Mouse (Mus musculus): ENCODE results near the gene Def8. TPM values are rescaled to one million over a fixed set of nuclear protein-coding genes. Genes with fewer than 3 reads are reported as not detected.
"Not testable (repeated sequence)": the region's sequence is repeated elsewhere in the genome, so short reads cannot be mapped to it uniquely, and the experiment has no call there.

The Def8 gene
- polyA plus RNA-seq, 1 experiment from 2014 or later: 40.1 TPM

DNA sequence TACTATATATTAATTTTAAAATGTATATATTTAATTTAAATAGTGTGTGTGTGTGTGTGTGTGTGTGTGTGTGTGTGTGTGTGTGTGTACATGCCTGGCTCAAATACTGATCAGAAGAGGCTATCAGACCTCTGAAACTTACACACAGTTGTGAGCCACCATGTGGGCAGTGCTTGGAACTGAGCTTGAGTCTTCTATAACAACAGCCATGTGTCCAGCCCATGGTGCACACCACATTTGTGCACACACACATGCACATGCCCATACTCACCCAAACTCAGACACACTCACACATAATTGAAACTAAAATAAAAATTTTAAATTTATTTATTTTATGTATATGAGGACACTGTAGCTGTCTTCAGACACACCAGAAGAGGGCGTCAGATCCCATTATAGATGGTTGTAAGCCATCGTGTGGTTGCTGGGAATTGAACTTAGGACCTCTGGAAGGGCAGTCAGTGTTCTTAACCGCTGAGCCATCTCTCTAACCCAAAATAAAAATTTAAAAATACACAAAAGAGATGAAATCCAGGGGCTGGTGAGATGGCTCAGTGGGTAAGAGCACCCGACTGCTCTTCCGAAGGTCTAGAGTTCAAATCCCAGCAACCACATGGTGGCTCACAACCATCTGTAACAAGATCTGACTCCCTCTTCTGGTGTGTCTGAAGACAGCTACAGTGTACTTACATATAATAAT is 8.2 kb upstream of the Def8 start:
- not testable (repeated sequence) for H3K27ac ChIP-seq; ATAC-seq (ENCODE audit: low FRiP score); H3K9me3 ChIP-seq (replicated peaks); H3K9ac ChIP-seq
- Histone ChIP-seq H3K4me1 (peaks cover 26% of the 10 kb centered on the region), H3K4me2 (replicated peaks) (peak overlapping the region; percentile 87), H3K4me3 (peak overlapping the region; percentile 61), H3K36me3 (peaks cover 31% of the 10 kb centered on the region), H3K27me3 (peaks cover 15% of the 10 kb centered on the region)
- WGBS: 82% methylated on average over 5 of the region's 5 CpGs

DNA sequence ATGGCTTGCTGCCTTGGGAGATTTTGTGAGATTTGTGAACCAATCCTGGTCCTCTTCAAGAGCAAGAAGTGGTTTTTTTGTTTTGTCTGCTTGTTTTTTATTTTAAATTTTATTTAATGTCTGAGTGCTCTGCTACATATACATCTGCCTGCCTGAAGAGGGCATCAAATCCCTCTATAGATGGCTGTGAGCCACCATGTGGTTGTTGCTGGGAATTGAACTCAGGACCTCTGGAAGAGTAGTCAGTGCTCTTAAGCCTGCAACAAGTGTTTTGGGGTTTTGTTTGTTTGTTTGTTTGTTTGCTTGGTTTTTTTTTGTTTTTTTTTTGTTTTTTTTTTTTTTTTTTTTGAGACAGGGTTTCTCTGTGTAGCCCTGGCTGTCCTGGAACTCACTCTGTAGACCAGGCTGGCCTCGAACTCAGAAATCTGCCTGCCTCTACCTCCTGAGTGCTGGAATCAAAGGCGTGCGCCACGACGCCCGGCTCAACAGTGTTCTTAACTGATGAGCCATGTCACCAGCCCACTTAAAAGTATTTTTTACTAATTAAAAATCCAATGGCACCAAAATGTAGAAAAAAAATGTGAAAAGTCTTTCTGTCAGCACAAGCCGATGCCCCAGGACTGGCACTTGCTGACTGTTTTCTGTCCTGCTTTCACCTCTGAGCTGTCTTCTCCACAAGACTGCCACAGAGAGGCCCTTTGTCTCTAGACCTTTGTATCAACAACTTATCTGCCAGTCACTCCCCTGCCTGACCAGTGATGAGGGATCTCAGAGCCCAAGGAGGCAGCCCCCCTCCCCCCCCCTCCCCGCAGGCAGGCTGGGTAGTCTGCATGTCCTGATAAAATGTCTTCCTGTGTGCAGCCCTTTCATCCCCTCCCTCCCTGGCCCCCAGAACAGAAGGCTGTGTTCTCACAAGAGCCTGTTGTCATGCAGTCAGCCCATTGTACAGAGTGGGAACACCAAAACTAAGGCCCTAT is 7.1 kb upstream of the Def8 start:
- no peak for ATAC-seq (ENCODE audit: low FRiP score)
- Histone ChIP-seq H3K27ac (peak overlapping the region; percentile 40; the same call in 1 of the 2 replicates), H3K4me1 (peaks cover 21% of the 10 kb centered on the region), H3K9ac (no peak overlapping the region), H3K27me3 (peaks cover 12% of the 10 kb centered on the region), H3K4me2 (replicated peaks) (peak overlapping the region; percentile 87), H3K9me3 (replicated peaks) (no peaks in the 10 kb centered on the region), H3K4me3 (peak overlapping the region; percentile 11; the same call in 1 of the 2 replicates), H3K36me3 (peaks cover 42% of the 10 kb centered on the region)
- 87% methylated on average over 8 of the region's 8 CpGs for WGBS

DNA sequence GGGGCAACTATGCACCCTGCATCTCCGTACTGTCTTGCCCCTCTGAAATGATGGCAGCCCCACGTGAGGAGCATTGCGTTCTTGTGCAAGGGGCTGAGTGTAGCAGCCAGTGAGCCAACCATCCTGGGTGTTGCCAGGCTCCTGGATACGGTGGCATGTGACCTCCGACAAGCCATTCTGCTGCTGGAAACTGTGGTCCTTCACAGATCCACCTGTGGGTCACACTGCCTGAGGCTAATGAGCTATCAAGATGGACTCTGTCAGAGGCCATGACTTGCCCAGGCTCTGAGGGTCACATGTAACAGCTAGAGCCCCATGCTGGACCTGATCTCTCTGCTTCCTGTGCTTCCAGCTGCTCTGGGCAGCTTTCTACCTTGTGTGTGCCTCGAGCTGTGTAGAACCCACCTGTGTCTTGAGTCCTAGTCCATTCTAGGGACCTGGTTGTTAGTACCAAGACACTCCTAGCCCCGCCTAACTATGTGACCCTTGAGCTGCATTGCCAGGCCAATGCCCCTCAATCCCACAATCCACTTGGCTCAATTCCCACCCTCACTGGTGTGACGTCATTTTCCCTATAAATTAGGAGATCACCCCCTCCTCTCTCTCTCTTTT is 6.3 kb upstream of the Def8 start:
- H3K36me3 ChIP-seq: peaks cover 47% of the 10 kb centered on the region

DNA sequence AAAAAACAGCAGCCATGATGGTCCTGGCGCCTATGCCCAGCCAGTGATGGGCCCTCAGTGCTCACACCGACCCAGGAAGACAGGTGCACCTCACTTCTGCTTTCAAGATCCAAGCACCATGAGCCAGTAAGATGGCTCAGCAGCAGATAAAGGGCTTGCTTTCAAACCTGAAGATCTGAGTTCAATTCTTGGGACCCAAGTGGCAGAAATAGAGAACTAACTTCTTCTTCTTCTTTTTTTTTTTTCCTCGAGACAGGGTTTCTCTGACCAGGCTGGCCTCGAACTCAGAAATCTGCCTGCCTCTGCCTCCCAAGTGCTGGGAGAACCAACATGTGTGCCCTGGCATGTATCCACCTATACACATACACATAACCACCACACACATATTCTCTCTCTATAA is 3.6 kb upstream of the Def8 start:
- Histone ChIP-seq H3K27ac (no peak overlapping the region), H3K27me3 (no peaks in the 10 kb centered on the region), H3K4me2 (replicated peaks) (no peak overlapping the region), H3K9ac (no peak overlapping the region), H3K4me1 (peaks cover 16% of the 10 kb centered on the region), H3K4me3 (no peak overlapping the region), H3K36me3 (peaks cover 47% of the 10 kb centered on the region), H3K9me3 (replicated peaks) (no peaks in the 10 kb centered on the region)
- 86% methylated on average over 4 of the region's 4 CpGs for WGBS
- no peak for ATAC-seq (ENCODE audit: low FRiP score)

More for the DNA sequence above, 6.3 kb upstream of the Def8 start:
- H3K9ac ChIP-seq: no peak overlapping the region
- H3K9me3 ChIP-seq (replicated peaks): no peaks in the 10 kb centered on the region
- peak overlapping the region; percentile 40; the same call in 1 of the 2 replicates for H3K27ac ChIP-seq
- peak overlapping the region; percentile 87 for H3K4me2 ChIP-seq (replicated peaks)
- H3K4me3 ChIP-seq: peak overlapping the region; percentile 11; the same call in 1 of the 2 replicates
- H3K27me3 ChIP-seq: peaks cover 4% of the 10 kb centered on the region
- ATAC-seq (ENCODE audit: low FRiP score): no peak
- peaks cover 21% of the 10 kb centered on the region for H3K4me1 ChIP-seq
- WGBS: 80% methylated on average over 8 of the region's 8 CpGs

DNA sequence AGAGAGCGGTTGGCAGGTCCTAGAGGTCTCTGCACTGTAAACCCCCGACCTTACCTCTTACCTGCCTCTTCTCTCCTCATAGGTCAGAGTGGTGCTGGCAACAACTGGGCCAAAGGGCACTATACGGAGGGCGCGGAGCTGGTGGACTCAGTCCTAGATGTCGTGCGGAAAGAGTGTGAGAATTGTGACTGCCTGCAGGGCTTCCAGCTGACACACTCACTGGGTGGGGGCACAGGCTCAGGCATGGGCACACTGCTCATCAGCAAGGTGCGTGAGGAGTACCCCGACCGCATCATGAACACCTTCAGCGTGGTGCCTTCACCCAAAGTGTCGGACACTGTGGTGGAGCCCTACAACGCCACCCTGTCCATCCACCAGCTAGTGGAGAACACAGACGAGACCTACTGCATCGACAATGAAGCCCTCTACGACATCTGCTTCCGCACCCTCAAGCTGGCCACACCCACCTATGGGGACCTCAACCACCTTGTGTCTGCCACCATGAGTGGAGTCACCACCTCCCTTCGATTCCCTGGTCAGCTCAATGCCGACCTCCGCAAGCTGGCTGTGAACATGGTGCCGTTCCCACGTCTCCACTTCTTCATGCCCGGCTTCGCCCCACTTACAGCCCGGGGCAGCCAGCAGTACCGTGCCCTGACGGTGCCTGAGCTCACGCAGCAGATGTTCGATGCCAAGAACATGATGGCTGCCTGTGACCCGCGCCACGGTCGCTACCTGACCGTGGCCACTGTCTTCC is 2.6 kb upstream of the Def8 start:
- H3K4me1 ChIP-seq: peaks cover 16% of the 10 kb centered on the region
- H3K9ac ChIP-seq: no peak overlapping the region
- H3K36me3 ChIP-seq: peaks cover 47% of the 10 kb centered on the region
- no peak overlapping the region for H3K4me3 ChIP-seq
- 92% methylated on average over 34 of the region's 34 CpGs for WGBS
- no peak overlapping the region for H3K27ac ChIP-seq
- no peaks in the 10 kb centered on the region for H3K9me3 ChIP-seq (replicated peaks)
- no peak overlapping the region for H3K4me2 ChIP-seq (replicated peaks)
- no peaks in the 10 kb centered on the region for H3K27me3 ChIP-seq
- ATAC-seq (ENCODE audit: low FRiP score): peak; percentile 25; the same call in 1 of the 2 replicates

DNA sequence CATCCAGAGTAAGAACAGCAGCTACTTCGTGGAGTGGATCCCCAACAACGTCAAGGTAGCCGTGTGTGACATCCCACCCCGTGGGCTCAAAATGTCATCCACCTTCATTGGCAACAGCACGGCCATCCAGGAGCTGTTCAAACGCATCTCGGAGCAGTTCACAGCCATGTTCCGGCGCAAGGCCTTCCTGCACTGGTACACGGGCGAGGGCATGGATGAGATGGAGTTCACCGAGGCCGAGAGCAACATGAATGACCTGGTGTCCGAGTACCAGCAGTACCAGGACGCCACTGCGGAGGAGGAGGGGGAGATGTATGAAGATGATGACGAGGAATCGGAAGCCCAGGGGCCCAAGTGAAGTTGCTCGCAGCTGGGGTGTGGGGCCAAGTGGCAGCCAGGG is 2.0 kb upstream of the Def8 start:
- no peaks in the 10 kb centered on the region for H3K27me3 ChIP-seq
- 91% methylated on average over 19 of the region's 19 CpGs for WGBS
- no peak overlapping the region for H3K4me3 ChIP-seq
- H3K36me3 ChIP-seq: peaks cover 47% of the 10 kb centered on the region
- H3K4me1 ChIP-seq: peaks cover 16% of the 10 kb centered on the region
- no peak overlapping the region for H3K9ac ChIP-seq
- peaks cover 2% of the 10 kb centered on the region; the same call in 1 of the 2 replicates for H3K9me3 ChIP-seq (replicated peaks)
- no peak for ATAC-seq (ENCODE audit: low FRiP score)
- no peak overlapping the region for H3K4me2 ChIP-seq (replicated peaks)
- H3K27ac ChIP-seq: no peak overlapping the region

DNA sequence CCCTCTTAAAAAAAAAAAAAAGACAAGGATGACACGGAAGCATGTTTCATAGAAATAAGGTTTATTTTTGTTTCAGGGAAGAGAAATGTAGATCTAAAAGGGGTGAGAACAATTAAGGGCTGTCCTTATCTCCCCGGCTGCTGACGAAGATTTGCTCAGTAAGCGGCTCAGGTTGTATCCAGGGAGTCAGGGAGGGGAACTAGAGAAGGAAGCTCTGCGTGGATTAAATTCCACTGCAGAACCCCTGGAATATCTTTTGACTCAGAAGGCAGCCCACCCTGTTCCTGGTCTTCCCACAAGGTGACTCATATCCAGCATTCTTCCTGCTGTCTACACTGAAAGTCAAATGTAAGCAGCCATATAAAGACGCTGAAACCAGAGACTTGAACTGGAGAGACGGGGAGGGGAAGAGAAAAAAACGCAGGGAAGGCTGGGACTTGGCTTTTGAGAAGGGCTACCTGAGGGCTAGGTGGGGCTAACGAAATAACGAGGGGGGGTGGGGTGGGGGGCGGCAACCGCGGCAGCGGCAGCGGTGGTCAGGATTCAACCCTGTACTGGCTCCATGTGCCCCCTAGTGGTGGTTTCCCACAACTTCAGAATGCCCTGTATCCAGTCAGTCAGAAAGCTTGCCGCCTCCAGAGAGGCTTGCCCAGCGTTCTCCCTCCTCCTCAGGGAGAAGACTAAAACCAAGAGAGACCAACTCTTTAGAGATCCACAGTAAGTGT is 1.1 kb upstream of the Def8 start:
- Histone ChIP-seq H3K36me3 (peaks cover 44% of the 10 kb centered on the region), H3K4me1 (peaks cover 8% of the 10 kb centered on the region), H3K27ac (no peak overlapping the region), H3K9me3 (replicated peaks) (peaks cover 11% of the 10 kb centered on the region), H3K9ac (no peak overlapping the region), H3K4me2 (replicated peaks) (0 out of 2 replicates have a peak overlapping the region, but pooled peaks have one; percentile 19), H3K4me3 (no peak overlapping the region), H3K27me3 (no peaks in the 10 kb centered on the region)
- ATAC-seq (ENCODE audit: low FRiP score): no peak
- WGBS: 17% methylated on average over 17 of the region's 17 CpGs

DNA sequence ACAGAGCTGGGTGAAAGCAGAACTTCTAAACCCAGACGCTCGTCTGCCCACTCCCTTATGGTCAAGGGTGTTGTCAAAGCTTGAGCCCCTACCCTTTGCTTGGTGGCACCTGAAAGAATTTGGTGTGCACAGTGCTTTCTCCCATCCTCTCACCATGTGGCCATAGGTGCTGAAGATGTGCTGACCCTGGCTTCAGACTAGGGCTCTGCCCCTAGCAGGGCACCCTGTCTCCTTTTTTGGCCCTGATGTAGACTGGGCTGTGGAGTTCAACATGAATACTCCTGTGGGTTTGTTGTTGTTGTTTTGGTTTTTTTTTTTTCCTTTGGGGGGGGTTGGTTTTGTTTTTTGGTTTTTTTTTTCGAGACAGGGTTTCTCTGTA is 557 bp upstream of the Def8 start:
- H3K4me3 ChIP-seq: no peak overlapping the region
- no peaks in the 10 kb centered on the region for H3K27me3 ChIP-seq
- no peak overlapping the region for H3K9ac ChIP-seq
- peaks cover 17% of the 10 kb centered on the region for H3K9me3 ChIP-seq (replicated peaks)
- 18% methylated on average over 3 of the region's 3 CpGs for WGBS
- no peak overlapping the region for H3K27ac ChIP-seq
- ATAC-seq (ENCODE audit: low FRiP score): no peak
- H3K4me1 ChIP-seq: 0 out of 2 replicates have a peak, but pooled peaks cover 4% of the 10 kb centered on the region
- H3K4me2 ChIP-seq (replicated peaks): no peak overlapping the region
- H3K36me3 ChIP-seq: peaks cover 40% of the 10 kb centered on the region

DNA sequence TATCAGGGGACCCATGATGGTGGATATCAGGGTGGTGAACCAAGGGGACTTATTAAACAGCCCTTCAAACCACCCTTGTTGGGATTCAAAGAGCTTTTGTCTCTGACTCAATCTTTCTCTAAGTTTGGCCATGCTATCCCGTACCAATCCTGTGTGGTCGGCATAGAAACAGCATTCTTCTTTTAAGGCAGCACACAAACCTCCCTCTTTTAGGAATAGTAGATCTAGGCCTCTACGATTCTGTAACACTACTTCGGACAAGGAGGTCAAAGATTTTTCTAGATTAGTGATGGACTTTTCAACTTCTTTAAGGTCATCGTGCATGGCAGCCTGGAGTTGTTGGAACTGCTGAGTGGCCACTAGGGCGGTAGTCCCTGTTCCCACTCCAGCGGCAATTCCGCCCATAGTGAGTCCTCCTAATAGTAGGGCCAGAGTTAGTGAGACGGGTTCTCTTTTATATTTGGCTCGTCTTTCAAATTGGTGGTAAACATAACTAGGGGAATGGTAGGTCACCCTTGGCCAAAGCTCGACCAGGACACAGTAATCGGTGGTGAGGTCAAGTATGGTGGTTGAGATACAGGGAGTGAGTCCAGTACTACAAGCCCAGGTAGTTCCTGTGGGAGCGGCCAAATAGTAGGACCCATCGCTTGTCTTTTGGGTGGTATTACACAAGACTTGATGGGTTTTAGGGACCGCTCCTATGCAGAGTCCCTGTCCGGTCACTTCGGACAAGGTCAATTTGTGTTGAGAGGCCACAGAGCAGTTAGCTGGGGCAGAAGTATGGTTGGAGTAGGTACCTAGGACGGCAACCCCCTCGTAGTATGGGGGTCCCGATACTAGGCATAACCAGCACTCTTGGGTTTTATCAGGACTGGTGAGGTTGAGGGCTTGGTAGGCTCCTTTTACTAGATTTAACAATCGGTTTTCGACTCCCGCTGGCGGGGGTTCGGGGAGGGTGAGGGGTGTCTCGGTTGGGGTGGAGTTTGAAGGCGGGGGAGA is 3.5 kb downstream of the Def8 start:
- Histone ChIP-seq H3K4me3 (no peak overlapping the region), H3K4me2 (replicated peaks) (no peak overlapping the region), H3K9ac (no peak overlapping the region), H3K27ac (no peak overlapping the region), H3K27me3 (no peaks in the 10 kb centered on the region), H3K36me3 (no peaks in the 10 kb centered on the region), H3K9me3 (replicated peaks) (peaks cover 50% of the 10 kb centered on the region), H3K4me1 (no peaks in the 10 kb centered on the region)
- ATAC-seq (ENCODE audit: low FRiP score): no peak
- 97% methylated on average over 27 of the region's 27 CpGs for WGBS

DNA sequence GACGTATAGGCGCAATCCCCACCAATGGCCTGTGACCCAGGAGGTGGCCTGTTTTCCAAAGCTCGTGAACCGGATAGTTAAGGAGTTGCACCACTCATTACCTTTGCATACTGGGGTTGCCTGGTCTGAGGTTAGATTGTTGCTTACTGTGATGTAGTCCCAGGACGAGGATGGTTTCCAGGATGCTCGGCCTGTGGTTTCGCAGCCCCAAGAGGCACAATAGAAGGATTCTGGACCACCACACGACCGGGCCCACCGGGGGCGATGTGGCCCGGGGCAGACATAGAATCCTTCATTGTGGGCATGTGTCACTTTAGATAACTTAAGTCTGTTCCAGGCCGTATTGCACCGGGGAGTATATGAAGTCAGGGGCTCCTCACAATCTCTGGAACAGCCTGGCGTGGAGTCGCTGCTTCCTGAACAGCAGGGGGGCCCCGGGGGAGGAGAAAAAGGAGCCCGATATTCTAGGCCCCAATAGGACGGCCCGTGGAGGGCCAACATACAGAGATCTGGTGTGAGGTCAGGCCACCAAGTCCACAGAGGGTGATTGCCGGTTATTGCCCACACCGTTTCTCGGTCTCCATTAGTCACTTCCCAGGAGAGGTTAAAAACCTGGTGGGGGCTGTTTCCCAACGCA is 4.4 kb downstream of the Def8 start:
- H3K27ac ChIP-seq: no peak overlapping the region
- H3K27me3 ChIP-seq: no peaks in the 10 kb centered on the region
- ATAC-seq (ENCODE audit: low FRiP score): no peak
- H3K4me3 ChIP-seq: no peak overlapping the region
- no peaks in the 10 kb centered on the region for H3K36me3 ChIP-seq
- no peak overlapping the region for H3K9ac ChIP-seq
- H3K4me2 ChIP-seq (replicated peaks): no peak overlapping the region
- peaks cover 60% of the 10 kb centered on the region for H3K9me3 ChIP-seq (replicated peaks)
- no peaks in the 10 kb centered on the region for H3K4me1 ChIP-seq
- WGBS: 95% methylated on average over 24 of the region's 24 CpGs

All from hindbrain, embryonic 12.5 days (tissue).